Mouse (Mus musculus): ENCODE data around the gene Cldn10. TPM values are rescaled to one million over a fixed set of nuclear protein-coding genes. Genes with fewer than 3 reads are reported as not detected.

The Cldn10 gene
- total RNA-seq, 2 experiments from 2014 or later = 0.54 to 10.3 TPM

DNA sequence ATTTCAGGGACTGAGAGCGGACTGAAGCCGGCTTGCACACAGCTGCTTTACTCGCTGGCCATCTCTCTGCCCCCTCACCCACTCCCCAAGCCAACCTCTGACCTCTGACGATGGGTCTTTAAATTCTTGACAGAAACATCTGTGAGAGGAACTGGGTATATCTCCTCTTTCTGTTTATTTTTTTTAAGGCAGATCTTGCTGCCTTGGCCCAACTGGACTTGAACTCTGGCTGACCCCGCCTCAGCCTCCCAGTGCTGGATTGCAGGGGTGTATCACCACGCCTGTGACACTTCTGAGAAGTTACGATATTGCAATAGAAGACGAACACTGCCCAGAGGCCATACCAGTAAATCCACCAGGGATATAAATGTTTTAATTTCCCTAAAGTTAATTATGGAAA is 122.2 kb downstream of the Cldn10 start:
- DNase-seq (ENCODE audit: low spot score in 2 of 2) = no peak

DNA sequence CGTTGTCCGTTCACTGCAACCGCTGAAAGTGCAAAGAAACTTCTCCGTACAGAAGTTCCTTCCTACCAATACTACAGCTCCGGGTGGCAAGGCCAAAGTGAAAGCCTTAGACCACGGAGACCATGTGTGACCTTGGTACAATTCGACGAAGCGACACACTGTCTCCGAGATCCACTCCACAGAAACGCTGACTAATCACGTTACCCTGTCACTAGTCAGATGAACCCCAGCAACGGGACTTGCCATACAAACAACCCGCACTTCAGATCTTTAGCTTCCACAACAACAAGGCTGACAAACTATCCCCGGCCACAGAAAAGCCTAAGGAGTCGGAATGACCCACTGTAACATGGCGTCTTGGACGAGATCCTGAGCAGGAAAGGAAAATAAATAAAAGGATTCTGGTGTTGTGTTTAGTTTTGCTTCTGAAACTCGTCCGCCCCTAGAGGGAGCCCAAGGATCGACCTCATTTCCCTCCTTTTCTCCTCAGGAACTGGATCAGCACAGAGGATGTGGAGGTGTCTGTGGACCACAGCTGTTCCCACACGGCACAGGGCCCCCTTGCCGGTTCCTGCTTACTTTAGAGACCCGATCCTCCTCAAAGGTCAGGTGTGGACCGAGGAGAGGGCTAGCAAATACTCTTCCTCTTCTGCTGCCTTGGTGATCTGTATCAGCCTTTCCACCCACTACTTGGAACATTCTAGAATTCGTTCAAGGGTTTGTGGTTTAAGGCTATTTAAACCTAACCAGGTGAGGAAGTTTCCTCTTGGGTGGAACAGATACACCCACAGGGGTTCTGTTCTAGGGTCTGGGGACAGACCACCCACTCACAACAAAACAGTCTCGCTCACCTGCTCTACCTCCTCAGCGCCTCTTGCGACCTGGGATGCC is 122.9 kb downstream of the Cldn10 start:
- peak in 1 of 2 experiments; percentile 40 for DNase-seq (ENCODE audit: low spot score in 2 of 2)

DNA sequence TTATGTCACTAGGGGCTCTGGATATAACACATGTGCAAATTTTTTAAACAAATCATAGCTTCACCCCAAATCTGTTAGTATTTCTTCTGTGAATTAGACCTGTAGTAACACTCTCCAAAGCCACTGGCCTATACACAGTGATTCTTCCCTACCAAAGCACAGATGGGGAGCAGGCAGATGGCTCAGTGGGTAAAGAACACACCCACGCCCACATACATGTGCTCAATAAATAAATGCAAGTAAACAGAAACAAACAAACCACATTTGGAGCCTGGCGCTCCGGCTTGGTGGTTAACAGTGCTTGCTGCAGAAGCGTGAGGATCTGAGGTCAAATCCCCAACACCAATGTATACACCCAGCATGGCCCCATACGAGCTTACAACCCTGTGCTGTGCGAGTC is 123.8 kb downstream of the Cldn10 start:
- DNase-seq (ENCODE audit: low spot score in 2 of 2) = no peak

DNA sequence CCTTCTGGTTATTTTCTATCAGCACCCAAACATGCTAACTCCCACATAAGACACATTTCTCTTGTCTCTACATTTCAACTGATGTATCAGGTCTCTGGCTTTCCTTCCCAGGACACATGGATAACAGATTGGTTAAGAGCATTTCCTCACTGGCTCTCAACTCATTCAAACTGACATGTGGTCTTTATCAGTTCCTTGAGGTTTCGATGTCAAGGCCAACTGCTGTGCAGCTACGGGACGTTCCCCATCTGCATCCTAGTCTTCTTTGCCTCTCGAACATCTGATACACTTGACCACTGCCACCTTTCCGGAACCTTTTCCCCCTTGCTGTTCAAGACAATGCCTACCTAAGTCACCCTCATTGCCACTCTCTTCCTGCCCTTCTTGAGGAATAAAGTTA is 125.9 kb downstream of the Cldn10 start:
- DNase-seq (ENCODE audit: low spot score in 2 of 2) = no peak

DNA sequence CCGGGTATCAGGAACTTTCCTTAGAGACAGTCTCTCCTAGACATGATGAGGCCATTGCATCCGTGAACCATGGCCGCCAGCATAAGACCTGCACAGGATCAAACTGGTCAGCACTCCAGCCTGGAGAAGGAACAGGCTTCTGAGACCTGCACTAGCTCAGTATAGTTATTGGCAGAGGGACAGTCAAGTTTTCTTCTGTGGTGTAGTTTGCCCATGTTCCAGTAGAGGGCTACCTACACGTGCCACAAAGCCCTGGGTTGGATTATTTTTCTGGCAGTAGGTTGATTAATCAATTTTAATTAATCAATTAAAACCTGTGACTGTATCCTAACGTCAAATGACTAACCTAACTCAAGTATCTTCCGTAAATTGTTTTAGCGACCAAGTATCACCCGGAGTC is 131.3 kb downstream of the Cldn10 start:
- no peak for DNase-seq (ENCODE audit: low spot score in 2 of 2)

DNA sequence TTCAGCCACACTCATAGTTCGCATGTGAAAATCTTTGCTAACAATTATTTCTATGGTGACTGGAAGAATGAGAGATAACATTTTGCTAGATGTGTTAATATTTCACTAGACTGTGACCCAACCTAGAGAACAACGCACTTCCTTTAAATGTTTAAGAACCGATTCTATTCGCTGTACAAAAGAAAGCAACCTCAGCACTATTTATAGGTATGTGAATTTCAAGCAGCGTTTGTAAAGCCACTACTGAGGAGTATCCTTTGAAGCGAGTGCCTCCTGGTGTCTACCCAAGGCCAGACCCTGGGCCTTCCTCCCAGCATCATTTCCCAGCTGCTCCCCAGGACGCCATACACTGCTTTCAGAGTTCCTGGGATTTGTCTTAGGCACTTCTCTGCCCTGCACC is 132.9 kb downstream of the Cldn10 start:
- no peak for DNase-seq (ENCODE audit: low spot score in 2 of 2)

DNA sequence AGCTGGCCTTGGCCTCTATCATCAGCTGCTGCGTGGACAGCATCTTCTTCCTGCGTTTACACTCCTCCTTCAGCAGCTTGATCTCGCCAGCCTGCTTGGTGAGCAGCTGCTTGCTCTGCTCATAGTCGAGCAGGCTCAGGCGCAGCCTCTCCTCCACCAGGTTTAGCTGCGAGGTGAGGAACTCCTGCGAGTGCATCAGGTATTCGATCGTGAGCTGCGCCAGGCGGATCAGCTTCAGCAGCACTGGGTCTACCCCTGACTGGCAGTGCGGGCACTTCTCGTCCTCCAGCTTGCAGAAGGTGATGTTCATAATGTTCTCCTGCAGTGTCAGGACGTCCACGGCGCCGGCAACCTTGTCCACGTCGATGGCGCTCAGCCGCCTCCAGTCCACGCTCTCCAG is 134.5 kb downstream of the Cldn10 start:
- DNase-seq (ENCODE audit: low spot score in 2 of 2) = no peak

DNA sequence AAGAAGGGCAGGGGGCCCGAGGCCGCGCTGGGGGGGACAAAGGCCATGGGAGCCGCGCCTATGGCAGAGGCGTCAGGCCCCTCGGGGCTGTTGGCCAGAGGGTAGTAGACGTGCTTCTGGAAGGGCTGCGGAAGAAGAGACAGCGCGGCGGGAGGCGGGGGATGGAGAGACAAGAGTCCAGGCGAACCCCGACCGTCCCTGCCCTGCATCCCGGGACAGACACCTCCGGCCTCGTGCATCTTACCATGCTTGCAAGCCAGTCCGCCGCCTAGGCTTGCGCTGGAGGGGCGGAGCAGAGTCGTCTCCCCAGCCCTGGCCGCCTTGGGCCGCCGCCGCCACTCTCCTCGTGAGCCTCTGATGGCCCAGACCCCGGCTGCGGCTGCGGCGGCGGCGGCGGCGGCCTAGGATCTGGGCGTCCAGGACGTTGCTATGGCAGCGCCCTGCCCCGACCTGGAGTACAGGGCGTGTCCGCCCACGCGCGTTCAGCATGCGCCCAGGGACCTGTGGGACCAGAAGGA is 135.0 kb downstream of the Cldn10 start:
- DNase-seq (ENCODE audit: low spot score in 2 of 2) = no peak

Other genes starting within 250 kb of the Cldn10 start
- 10 to 100 TPM in 1 of 2 experiments, 1 to 10 TPM in 1; 7.3 to 10.1 TPM for gene Abcc4, start 81.7 kb upstream of the Cldn10 start, total RNA-seq (2021)
- gene Dzip1, start 137.6 kb downstream of the Cldn10 start, total RNA-seq (2021) = 10 to 100 TPM; 31.1 to 32.0 TPM
- gene Dnajc3, start 150.1 kb downstream of the Cldn10 start, total RNA-seq (2021) = 10 to 100 TPM; 49.6 to 52.1 TPM

All from adrenal gland, postnatal 4 days (tissue).